Mouse (Mus musculus) embryonic facial prominence, embryonic 12.5 days (tissue): ENCODE data around the gene Selenop. TPM values are rescaled to one million over a fixed set of nuclear protein-coding genes. Genes with fewer than 3 reads are reported as not detected.
A peak's percentile ranks its signal among the peaks of the same experiment; 100 is the strongest.
"Not testable (repeated sequence)": the region's sequence is repeated elsewhere in the genome, so short reads cannot be mapped to it uniquely, and the experiment has no call there.

ENCODE experiments used
- ATAC-seq: fragments of 200-750 bp; cut with Nextera tagmentation; 2 replicates; pipeline ENCODE4 v1.8.0; 2017; ENCODE audit not compliant: insufficient number of reproducible peaks, insufficient read depth, low FRiP score, low TSS enrichment
- H3K27ac ChIP-seq: fragments of 300-500 bp; sonication (generic); 2 replicates; pipeline ENCODE4 v1.5.1; 2016; ENCODE audit warnings: mild to moderate bottlenecking
- H3K27me3 ChIP-seq: fragments of 300-500 bp; sonication (generic); 2 replicates; pipeline ENCODE4 v1.6.1; 2016; ENCODE audit warnings: mild to moderate bottlenecking, moderate library complexity
- H3K36me3 ChIP-seq: fragments of 300-500 bp; sonication (generic); 2 replicates; pipeline ENCODE4 v1.6.1; 2016; ENCODE audit warnings: mild to moderate bottlenecking
- H3K4me1 ChIP-seq: fragments of 300-500 bp; sonication (generic); 2 replicates; pipeline ENCODE4 v1.6.1; 2016
- H3K4me2 ChIP-seq: fragments of 300-500 bp; sonication (generic); replicated peaks from 2 replicates; pipeline ENCODE4 v1.6.1; 2016; ENCODE audit warnings: mild to moderate bottlenecking, moderate library complexity
- H3K4me3 ChIP-seq: fragments of 300-500 bp; sonication (generic); 2 replicates; pipeline ENCODE4 v1.5.1; 2016; ENCODE audit warnings: mild to moderate bottlenecking
- H3K9ac ChIP-seq: fragments of 300-500 bp; sonication (generic); 2 replicates; pipeline ENCODE4 v1.6.1; 2016; ENCODE audit warnings: mild to moderate bottlenecking, moderate library complexity
- H3K9me3 ChIP-seq: fragments of 300-500 bp; sonication (generic); 2 replicates; pipeline ENCODE4 v1.6.1; 2016; ENCODE audit warnings: mild to moderate bottlenecking, moderate library complexity
- WGBS: fragments of 180-500 bp; shearing (Covaris S2); methylation state at CpG from one replicate; pipeline ENCODE4 v1.1.7; 2016; 5-methylcytosine and 5-hydroxymethylcytosine counted together
- polyA plus RNA-seq: library from polyadenylated mRNA; unstranded; fragments of >200 nt; fragmentation: Nextera tagmentation; extraction: Ambion mirVana; gene quantifications from 2 replicates; pipeline ENCODE4 v1.2.1, GENCODE M21; 2016

Gene Selenop
- polyA plus RNA-seq: 76.4 and 81.6 TPM in 2 replicates

GRCm38 (mm10) chr15:3268247-3268646 is at the start of gene Selenop:
Selenop (plus strand) TSS chr15:3268547.
- H3K9me3 ChIP-seq: no peaks in the 10 kb centered on the region
- WGBS: 83% methylated on average over 6 of the region's 6 CpGs
- ATAC-seq: no peak
- no peaks in the 10 kb centered on the region for H3K36me3 ChIP-seq
- 0 out of 2 replicates have a peak within 1 kb of the TSS, but pooled peaks have one; percentile 83 for H3K27ac ChIP-seq
- peaks cover 14% of the 10 kb centered on the region for H3K4me1 ChIP-seq
- no peaks in the 10 kb centered on the region for H3K27me3 ChIP-seq
- H3K9ac ChIP-seq: no peak within 1 kb of the TSS
- no peak within 1 kb of the TSS for H3K4me3 ChIP-seq
- H3K4me2 ChIP-seq: no peak within 1 kb of the TSS

DNA sequence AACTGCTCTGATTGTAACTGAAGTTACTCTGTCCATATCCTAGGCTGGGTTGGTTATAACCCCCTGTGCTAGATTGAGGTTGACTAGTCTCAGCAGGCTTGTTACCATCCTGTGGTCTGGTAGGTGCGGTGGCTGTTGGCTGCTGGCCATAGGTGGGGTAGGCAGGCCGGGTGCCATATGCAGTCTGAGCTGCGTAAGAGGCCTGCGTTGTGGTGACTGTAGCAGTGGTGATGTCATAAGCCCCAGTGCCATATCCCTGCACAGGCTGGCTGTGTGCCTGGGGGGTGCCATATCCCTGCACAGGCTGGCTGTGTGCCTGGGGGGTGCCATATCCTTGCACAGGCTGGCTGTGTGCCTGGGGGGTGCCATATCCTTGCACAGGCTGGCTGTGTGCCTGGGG is 49.7 kb upstream of the Selenop start:
- 94% methylated on average over 4 of the region's 4 CpGs for WGBS
- H3K4me2 ChIP-seq, H3K27me3 ChIP-seq, H3K9me3 ChIP-seq, H3K4me1 ChIP-seq, H3K4me3 ChIP-seq, ATAC-seq, H3K9ac ChIP-seq, H3K27ac ChIP-seq, H3K36me3 ChIP-seq: not testable (repeated sequence)

GRCm38 (mm10) chr15:3222803-3223437 is 45.4 kb upstream of the Selenop start:
- Histone ChIP-seq H3K27me3 (no peaks in the 10 kb centered on the region), H3K4me1 (no peaks in the 10 kb centered on the region), H3K9me3 (no peaks in the 10 kb centered on the region), H3K27ac (no peak overlapping the region), H3K4me3 (no peak overlapping the region), H3K36me3 (no peaks in the 10 kb centered on the region), H3K4me2 (no peak overlapping the region), H3K9ac (no peak overlapping the region)
- 88% methylated on average over 5 of the region's 5 CpGs for whole genome bisulfite sequencing
- no peak for ATAC-seq

DNA sequence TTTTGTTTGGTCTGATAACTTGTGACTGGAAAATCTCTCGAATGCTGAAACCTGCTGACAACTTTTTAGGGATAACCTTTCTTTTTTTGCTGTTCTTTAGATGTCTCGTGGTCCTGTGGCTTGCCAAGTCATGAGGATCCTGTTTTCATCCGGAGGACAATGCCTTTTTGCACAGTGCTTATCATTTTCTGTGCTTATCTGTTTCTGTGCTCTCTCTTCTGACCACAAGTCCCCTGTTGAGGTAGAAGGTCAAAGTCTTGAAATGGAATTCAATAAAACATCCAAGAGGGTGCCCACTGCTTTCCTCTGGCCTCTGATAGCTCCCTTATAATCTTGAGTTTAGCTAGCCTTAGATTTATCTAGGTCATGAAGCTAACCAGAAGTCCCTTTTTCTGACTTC is 41.8 kb upstream of the Selenop start:
- Histone ChIP-seq H3K9me3 (no peaks in the 10 kb centered on the region), H3K27ac (no peak overlapping the region), H3K36me3 (no peaks in the 10 kb centered on the region), H3K4me1 (no peaks in the 10 kb centered on the region), H3K27me3 (no peaks in the 10 kb centered on the region), H3K4me3 (no peak overlapping the region), H3K9ac (no peak overlapping the region), H3K4me2 (no peak overlapping the region)
- WGBS: 80% methylated on average over 3 of the region's 3 CpGs
- no peak for ATAC-seq

- no peaks in the 10 kb centered on the region for H3K36me3 ChIP-seq
- 34% methylated on average over 2 of the region's 2 CpGs for WGBS
- no peaks in the 10 kb centered on the region for H3K9me3 ChIP-seq
- H3K27me3 ChIP-seq: no peaks in the 10 kb centered on the region
- H3K4me1 ChIP-seq: no peaks in the 10 kb centered on the region
- no peak overlapping the region for H3K9ac ChIP-seq
- ATAC-seq: no peak
- no peak overlapping the region for H3K4me3 ChIP-seq
- no peak overlapping the region for H3K4me2 ChIP-seq
- no peak overlapping the region for H3K27ac ChIP-seq
These were observed 40.2 kb upstream of the Selenop start for GRCm38 (mm10) chr15:3228185-3228584.

GRCm38 (mm10) chr15:3228990-3229389 is 39.4 kb upstream of the Selenop start:
- 87% methylated on average over 6 of the region's 6 CpGs for WGBS
- Histone ChIP-seq H3K36me3 (no peaks in the 10 kb centered on the region), H3K4me1 (no peaks in the 10 kb centered on the region), H3K9ac (no peak overlapping the region), H3K4me3 (no peak overlapping the region), H3K9me3 (no peaks in the 10 kb centered on the region), H3K4me2 (no peak overlapping the region), H3K27me3 (no peaks in the 10 kb centered on the region), H3K27ac (no peak overlapping the region)
- ATAC-seq: no peak

GRCm38 (mm10) chr15:3231004-3231403 is 37.3 kb upstream of the Selenop start:
- Histone ChIP-seq H3K27ac (no peak overlapping the region), H3K36me3 (no peaks in the 10 kb centered on the region), H3K27me3 (no peaks in the 10 kb centered on the region), H3K4me1 (no peaks in the 10 kb centered on the region), H3K9me3 (no peaks in the 10 kb centered on the region), H3K9ac (no peak overlapping the region), H3K4me3 (no peak overlapping the region), H3K4me2 (no peak overlapping the region)
- ATAC-seq: no peak
- 81% methylated on average over 4 of the region's 4 CpGs for WGBS

DNA sequence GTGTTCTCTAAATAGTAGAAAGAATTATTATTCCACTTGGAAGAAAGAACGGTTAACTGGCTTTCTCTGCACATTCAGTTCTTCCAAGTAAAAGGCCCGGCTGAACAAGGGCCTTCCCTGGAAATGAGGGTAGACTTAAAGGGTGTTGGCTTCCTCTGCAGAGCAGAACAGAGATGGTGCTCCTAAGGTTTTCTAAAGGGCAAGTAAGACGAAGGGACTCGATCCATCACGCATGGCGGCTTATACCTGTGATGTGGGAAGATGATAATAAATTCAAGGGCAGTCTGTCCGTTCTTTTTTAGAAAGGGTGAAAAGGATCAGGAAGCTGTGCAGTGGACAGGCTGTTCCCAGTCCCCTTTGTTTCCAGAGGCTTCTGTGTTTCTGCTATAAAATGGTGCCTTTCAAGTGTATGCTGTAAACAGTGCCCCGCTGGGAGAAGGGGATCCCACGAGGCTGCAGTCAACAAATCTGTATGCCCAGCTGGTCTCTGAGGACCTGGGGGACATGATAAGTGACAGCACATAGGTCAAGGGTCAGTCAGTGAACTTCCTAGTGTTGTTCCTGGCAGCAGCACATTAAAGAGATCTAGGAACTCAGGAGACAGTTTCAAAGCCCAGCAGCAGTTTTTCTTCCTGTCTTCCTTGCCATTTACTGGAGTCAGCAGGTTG is 36.0 kb upstream of the Selenop start:
- no peak overlapping the region for H3K4me3 ChIP-seq
- H3K27ac ChIP-seq: no peak overlapping the region
- H3K4me1 ChIP-seq: no peaks in the 10 kb centered on the region
- no peak overlapping the region for H3K9ac ChIP-seq
- H3K36me3 ChIP-seq: no peaks in the 10 kb centered on the region
- no peak for ATAC-seq
- H3K9me3 ChIP-seq: no peaks in the 10 kb centered on the region
- H3K4me2 ChIP-seq: no peak overlapping the region
- WGBS: 46% methylated on average over 9 of the region's 9 CpGs
- H3K27me3 ChIP-seq: no peaks in the 10 kb centered on the region

DNA sequence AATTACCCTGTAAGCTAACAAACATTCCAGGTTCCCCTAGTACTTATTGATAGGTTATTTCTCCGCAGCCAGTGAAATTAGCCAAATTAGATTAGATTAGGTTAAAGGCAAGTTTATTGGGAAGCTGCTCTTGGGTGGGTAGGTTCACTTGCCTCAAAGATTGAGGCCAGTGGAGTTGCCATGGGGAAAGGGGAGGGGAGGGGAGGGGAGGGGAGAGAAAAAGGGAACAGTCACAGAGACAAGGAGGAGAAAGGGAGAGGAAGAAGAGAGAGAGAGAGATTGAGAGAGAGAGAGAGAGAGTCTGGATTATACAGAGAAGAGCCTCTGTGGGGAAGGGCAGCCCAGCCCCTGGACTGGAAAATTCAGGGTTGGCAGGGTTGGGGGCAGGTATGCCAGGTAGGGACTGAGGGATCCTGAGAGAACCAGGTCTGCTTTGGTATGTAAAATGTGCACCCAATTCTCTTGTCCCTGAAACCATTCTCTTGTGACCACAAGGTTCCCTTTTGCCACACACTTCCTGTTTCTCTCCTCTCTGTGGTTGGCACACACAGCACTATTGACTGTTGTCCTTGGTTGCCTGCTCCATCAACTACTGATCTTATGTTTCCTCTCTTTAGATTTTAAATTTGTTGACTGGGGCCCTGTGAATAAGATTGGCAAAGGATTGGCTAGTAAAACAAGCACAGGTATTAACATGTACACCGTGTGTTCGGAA is 34.4 kb upstream of the Selenop start:
- WGBS: 89% methylated on average over 3 of the region's 3 CpGs
- Histone ChIP-seq H3K36me3 (no peaks in the 10 kb centered on the region), H3K4me2 (no peak overlapping the region), H3K9ac (no peak overlapping the region), H3K27ac (no peak overlapping the region), H3K4me1 (no peaks in the 10 kb centered on the region), H3K27me3 (no peaks in the 10 kb centered on the region), H3K4me3 (no peak overlapping the region), H3K9me3 (no peaks in the 10 kb centered on the region)
- no peak for ATAC-seq

- H3K9me3 ChIP-seq: no peaks in the 10 kb centered on the region
- 86% methylated on average over 2 of the region's 2 CpGs for WGBS
- ATAC-seq: no peak
- H3K36me3 ChIP-seq: no peaks in the 10 kb centered on the region
- H3K27ac ChIP-seq: no peak overlapping the region
- H3K27me3 ChIP-seq: no peaks in the 10 kb centered on the region
- H3K9ac ChIP-seq: no peak overlapping the region
- H3K4me1 ChIP-seq: no peaks in the 10 kb centered on the region
- no peak overlapping the region for H3K4me2 ChIP-seq
- H3K4me3 ChIP-seq: no peak overlapping the region
These were observed 32.0 kb upstream of the Selenop start for GRCm38 (mm10) chr15:3236338-3236737.

DNA sequence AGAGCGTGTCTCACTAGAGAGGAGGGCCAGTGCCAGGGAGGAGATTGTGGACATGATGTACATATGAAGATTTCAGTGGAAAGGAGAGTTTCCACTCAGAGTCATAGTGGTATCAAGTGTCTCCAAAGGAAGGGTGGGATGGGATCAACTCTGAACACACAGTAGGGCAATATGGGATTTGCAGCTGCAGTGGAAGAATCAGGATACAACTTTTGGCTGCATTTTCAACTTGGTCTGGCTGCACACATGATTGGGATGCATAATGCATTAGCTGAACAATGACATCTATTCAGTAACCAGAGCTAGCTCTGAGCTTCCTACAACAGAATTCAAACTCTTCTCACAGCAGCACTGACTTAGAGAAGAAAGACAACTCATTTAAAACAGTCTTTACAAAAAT is 30.4 kb upstream of the Selenop start:
- H3K27me3 ChIP-seq: no peaks in the 10 kb centered on the region
- no peak overlapping the region for H3K27ac ChIP-seq
- H3K36me3 ChIP-seq: no peaks in the 10 kb centered on the region
- WGBS: 70% methylated on average over 1 of the region's 1 CpGs
- H3K9me3 ChIP-seq: no peaks in the 10 kb centered on the region
- H3K4me3 ChIP-seq: no peak overlapping the region
- H3K4me1 ChIP-seq: no peaks in the 10 kb centered on the region
- H3K9ac ChIP-seq: no peak overlapping the region
- ATAC-seq: no peak
- H3K4me2 ChIP-seq: no peak overlapping the region

DNA sequence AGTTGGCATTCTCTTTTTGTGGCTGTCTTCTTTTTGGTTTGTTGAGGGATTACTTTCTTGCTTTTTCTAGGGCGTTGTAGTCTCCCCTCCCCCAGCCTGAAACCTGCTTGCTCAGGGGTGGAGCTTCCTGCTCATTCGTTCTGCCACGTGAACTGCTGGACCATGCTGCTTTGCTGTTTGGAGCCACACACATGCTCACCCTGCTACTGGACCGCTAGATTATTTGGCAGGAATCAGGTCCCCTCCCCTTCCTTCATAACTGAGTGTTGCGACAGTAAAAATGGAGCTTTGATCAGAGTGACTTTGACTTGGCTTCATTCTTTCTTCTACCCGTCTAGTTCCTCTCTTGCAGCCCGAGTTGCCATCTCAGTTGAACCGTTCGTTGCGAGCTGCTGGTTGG is 23.3 kb upstream of the Selenop start:
- not testable (repeated sequence) for H3K36me3 ChIP-seq, H3K4me2 ChIP-seq, H3K9ac ChIP-seq, H3K27me3 ChIP-seq, H3K27ac ChIP-seq, H3K4me3 ChIP-seq, ATAC-seq, H3K9me3 ChIP-seq, H3K4me1 ChIP-seq
- 86% methylated on average over 10 of the region's 10 CpGs for WGBS
